ENCODE assay signal across 10 mouse cellular contexts in genomic region chr7:99605058-99605457, GRCm38 (mm10).
"Had no signal": no experiment of that assay in that cellular context is flagged by ENCODE, and none has a peak within 500 bp of the region (broad histone marks: within the 10 kb centered on the region; RNA-seq: fewer than 3 reads in every experiment).

No protein-coding gene starts in this region.

- H3K9ac ChIP-seq: intestine, embryonic 15.5 days; limb, embryonic 13.5 days; midbrain, embryonic 13.5 days had no signal

- H3K27me3 ChIP-seq: intestine, embryonic 15.5 days; limb, embryonic 13.5 days; midbrain, embryonic 13.5 days had no signal

- H3K4me2 ChIP-seq: intestine, embryonic 15.5 days; limb, embryonic 13.5 days; midbrain, embryonic 13.5 days had no signal

- H3K9me3 ChIP-seq: intestine, embryonic 15.5 days; limb, embryonic 13.5 days; midbrain, embryonic 13.5 days had no signal

- H3K4me3 ChIP-seq: intestine, embryonic 15.5 days; layer of hippocampus, adult 2 months; limb, embryonic 13.5 days; midbrain, embryonic 13.5 days had no signal

- H3K36me3 ChIP-seq: intestine, embryonic 15.5 days had no signal

- ATAC-seq: intestine, embryonic 15.5 days; midbrain, embryonic 13.5 days had no signal

- H3K27ac ChIP-seq: intestine, embryonic 15.5 days; layer of hippocampus, adult 2 months; limb, embryonic 13.5 days; midbrain, embryonic 13.5 days had no signal

- H3K4me1 ChIP-seq: intestine, embryonic 15.5 days; limb, embryonic 13.5 days; midbrain, embryonic 13.5 days had no signal

- DNase-seq: kidney, adult 18-20 months; kidney, postnatal 4 days; left cerebral cortex, postnatal 4 days; lung, adult 18-20 months; right cerebral cortex, postnatal 14 days; thymus, postnatal 36 days had no signal
